Mouse (Mus musculus) right cerebral cortex, postnatal 10 days (tissue): Measurements from ENCODE around the gene Wdr73.

Experiments
- DNase-seq, 2 experiments: peaks; one replicate each; pipeline ENCODE4 v3.0.0; 2021; ENCODE audit warnings: low spot score in 2 of 2

Gene Wdr73

GRCm38 (mm10) chr7:80894815-80895519 is 6.1 kb downstream of the Wdr73 start:
- DNase-seq, result no peak

- DNase-seq, result no peak
Observed at GRCm38 (mm10) chr7:80894196-80894595, 6.9 kb downstream of the Wdr73 start.

- DNase-seq, result no peak
Observed at GRCm38 (mm10) chr7:80893753-80894129, 7.3 kb downstream of the Wdr73 start.

GRCm38 (mm10) chr7:80893086-80893752 is 7.8 kb downstream of the Wdr73 start:
- no peak for DNase-seq

- DNase-seq, result no peak
Observed at GRCm38 (mm10) chr7:80889841-80890241, 11.2 kb downstream of the Wdr73 start.

- peak; percentile 53 to 69 for DNase-seq
Observed at GRCm38 (mm10) chr7:80889021-80889511, 12.0 kb downstream of the Wdr73 start.

- DNase-seq, result no peak
Observed at GRCm38 (mm10) chr7:80888595-80888994, 12.5 kb downstream of the Wdr73 start.

GRCm38 (mm10) chr7:80885666-80886065 is 15.4 kb downstream of the Wdr73 start:
- DNase-seq, result no peak

- peak; percentile 82 to 86 for DNase-seq
Observed at GRCm38 (mm10) chr7:80882830-80883505, 18.1 kb downstream of the Wdr73 start.

- no peak for DNase-seq
Observed at GRCm38 (mm10) chr7:80875727-80876126, 25.3 kb downstream of the Wdr73 start.

GRCm38 (mm10) chr7:80873631-80874030 is 27.4 kb downstream of the Wdr73 start:
- DNase-seq, result no peak

GRCm38 (mm10) chr7:80873038-80873437 is 28.0 kb downstream of the Wdr73 start:
- no peak for DNase-seq

GRCm38 (mm10) chr7:80868686-80869085 is 32.4 kb downstream of the Wdr73 start:
- no peak for DNase-seq

GRCm38 (mm10) chr7:80866514-80867147 is 34.4 kb downstream of the Wdr73 start:
- DNase-seq, result no peak

GRCm38 (mm10) chr7:80865521-80865920 is 35.5 kb downstream of the Wdr73 start:
- DNase-seq, result no peak

GRCm38 (mm10) chr7:80864831-80865230 is 36.2 kb downstream of the Wdr73 start:
- no peak for DNase-seq

GRCm38 (mm10) chr7:80864151-80864550 is 36.9 kb downstream of the Wdr73 start:
- DNase-seq, result no peak

GRCm38 (mm10) chr7:80863520-80863919 is 37.5 kb downstream of the Wdr73 start:
- no peak for DNase-seq

- DNase-seq, result no peak
Observed at GRCm38 (mm10) chr7:80862475-80862874, 38.6 kb downstream of the Wdr73 start.

GRCm38 (mm10) chr7:80860729-80861274 is 40.3 kb downstream of the Wdr73 start, which contains the start of gene Zscan2:
Gene Zscan2, plus strand, starts transcription at chr7:80860920.
- peak; percentile 94 to 96 for DNase-seq

- peak; percentile 69 to 70 for DNase-seq
Observed at GRCm38 (mm10) chr7:80860227-80860626, 40.8 kb downstream of the Wdr73 start.

- DNase-seq, result peak; percentile 79 to 84
Observed at GRCm38 (mm10) chr7:80857181-80857580, 43.9 kb downstream of the Wdr73 start.
